Mouse (Mus musculus): ENCODE measurements around the gene Lhfp. TPM values are rescaled to one million over a fixed set of nuclear protein-coding genes. Genes with fewer than 3 reads are reported as not detected.

Lhfp gene
- polyA plus RNA-seq, 1 experiment from 2014 or later, result 48.1 TPM

DNA sequence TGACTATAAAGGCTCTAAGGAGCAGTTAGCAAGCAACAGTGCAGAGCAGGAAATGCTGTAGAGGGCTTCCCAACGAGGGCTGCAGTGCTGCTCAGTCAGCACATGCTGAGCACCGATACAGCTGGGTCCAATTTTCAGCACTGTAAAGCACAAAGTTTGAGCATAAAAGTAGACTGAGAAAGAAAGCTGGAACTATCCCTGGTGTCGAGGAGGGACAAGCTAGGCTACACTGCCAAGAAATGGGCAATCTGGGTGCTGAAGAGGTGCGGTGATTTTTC is 24.7 kb downstream of the Lhfp start:
- Histone ChIP-seq H3K27me3 (ENCODE audit: control insufficient read depth, insufficient read depth, low read length) (no peaks in the 10 kb centered on the region), H3K9ac (replicated peaks; ENCODE audit: low read length) (no peak overlapping the region), H3K9me3 (ENCODE audit: control insufficient read depth, low read length) (no peaks in the 10 kb centered on the region), H3K36me3 (ENCODE audit: control insufficient read depth, insufficient read depth, low read length) (no peaks in the 10 kb centered on the region), H3K4me2 (ENCODE audit: low read length) (no peak overlapping the region), H3K4me3 (replicated peaks; ENCODE audit: low read depth, low read length) (no peak overlapping the region), H3K4me1 (ENCODE audit: control insufficient read depth, insufficient read depth, low read length) (no peaks in the 10 kb centered on the region), H3K27ac (replicated peaks; ENCODE audit: low read depth, low read length) (no peak overlapping the region)
- no peak for ATAC-seq (ENCODE audit: low FRiP score, low TSS enrichment)
- no peak for DNase-seq
- 86% methylated on average over 4 of the region's 4 CpGs for WGBS

DNA sequence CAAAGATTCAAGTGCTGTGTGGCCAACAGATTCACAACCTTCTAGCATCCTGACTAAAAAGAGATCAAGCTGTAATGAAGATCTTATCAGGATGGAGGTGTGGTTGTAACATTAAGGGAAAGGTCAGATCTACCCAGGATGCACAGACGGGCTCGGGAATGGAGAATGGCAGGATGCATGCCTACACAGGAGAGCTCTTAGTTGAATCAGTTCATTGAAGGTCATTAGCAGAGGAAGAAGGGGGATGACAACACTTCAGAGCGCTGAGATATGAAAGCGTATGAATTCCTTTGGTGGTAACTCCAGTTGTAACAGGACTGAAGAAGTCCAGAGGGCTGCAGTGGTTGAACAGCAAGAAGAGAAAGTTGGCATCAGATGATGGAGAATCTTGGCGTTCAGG is 27.1 kb downstream of the Lhfp start:
- no peak overlapping the region for H3K9ac ChIP-seq (replicated peaks; ENCODE audit: low read length)
- H3K4me1 ChIP-seq (ENCODE audit: control insufficient read depth, insufficient read depth, low read length), result peaks cover 7% of the 10 kb centered on the region
- no peaks in the 10 kb centered on the region for H3K9me3 ChIP-seq (ENCODE audit: control insufficient read depth, low read length)
- H3K4me2 ChIP-seq (ENCODE audit: low read length), result no peak overlapping the region
- WGBS, result 91% methylated on average over 5 of the region's 5 CpGs
- H3K4me3 ChIP-seq (replicated peaks; ENCODE audit: low read depth, low read length), result no peak overlapping the region
- no peak overlapping the region for H3K27ac ChIP-seq (replicated peaks; ENCODE audit: low read depth, low read length)
- ATAC-seq (ENCODE audit: low FRiP score, low TSS enrichment) (no peak), DNase-seq (no peak)
- H3K36me3 ChIP-seq (ENCODE audit: control insufficient read depth, insufficient read depth, low read length), result no peaks in the 10 kb centered on the region
- no peaks in the 10 kb centered on the region for H3K27me3 ChIP-seq (ENCODE audit: control insufficient read depth, insufficient read depth, low read length)

DNA sequence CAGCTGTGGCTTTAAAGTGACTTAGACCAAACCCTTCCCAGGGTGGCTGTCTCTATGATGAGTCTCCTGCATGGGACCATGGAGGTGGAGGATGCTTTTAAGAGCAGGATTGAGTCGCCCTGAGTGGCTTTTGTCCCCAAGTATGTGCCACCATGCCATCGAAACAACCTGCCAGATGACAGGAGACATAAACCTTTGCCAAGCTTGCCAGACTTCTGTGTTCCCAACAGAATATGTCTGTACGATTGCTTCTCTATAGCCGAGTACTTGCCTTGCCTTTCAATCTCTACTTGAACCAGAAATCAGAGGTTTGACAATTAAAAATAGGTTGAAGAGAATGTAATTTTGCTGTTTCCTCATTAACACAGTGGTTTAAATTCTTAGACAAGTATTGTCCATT is 32.9 kb downstream of the Lhfp start:
- no peak for ATAC-seq (ENCODE audit: low FRiP score, low TSS enrichment)
- Histone ChIP-seq H3K9me3 (ENCODE audit: control insufficient read depth, low read length) (no peaks in the 10 kb centered on the region), H3K27me3 (ENCODE audit: control insufficient read depth, insufficient read depth, low read length) (no peaks in the 10 kb centered on the region), H3K4me1 (ENCODE audit: control insufficient read depth, insufficient read depth, low read length) (peaks cover 7% of the 10 kb centered on the region), H3K27ac (replicated peaks; ENCODE audit: low read depth, low read length) (no peak overlapping the region), H3K9ac (replicated peaks; ENCODE audit: low read length) (no peak overlapping the region), H3K4me3 (replicated peaks; ENCODE audit: low read depth, low read length) (no peak overlapping the region), H3K36me3 (ENCODE audit: control insufficient read depth, insufficient read depth, low read length) (no peaks in the 10 kb centered on the region), H3K4me2 (ENCODE audit: low read length) (no peak overlapping the region)
- no peak for DNase-seq
- 92% methylated on average over 4 of the region's 4 CpGs for WGBS

GRCm38 (mm10) chr3:53074761-53075160 is 33.4 kb downstream of the Lhfp start:
- Histone ChIP-seq H3K36me3 (ENCODE audit: control insufficient read depth, insufficient read depth, low read length) (no peaks in the 10 kb centered on the region), H3K9me3 (ENCODE audit: control insufficient read depth, low read length) (no peaks in the 10 kb centered on the region), H3K4me3 (replicated peaks; ENCODE audit: low read depth, low read length) (no peak overlapping the region), H3K4me2 (ENCODE audit: low read length) (no peak overlapping the region), H3K9ac (replicated peaks; ENCODE audit: low read length) (no peak overlapping the region), H3K27ac (replicated peaks; ENCODE audit: low read depth, low read length) (no peak overlapping the region), H3K27me3 (ENCODE audit: control insufficient read depth, insufficient read depth, low read length) (no peaks in the 10 kb centered on the region), H3K4me1 (ENCODE audit: control insufficient read depth, insufficient read depth, low read length) (peaks cover 7% of the 10 kb centered on the region)
- WGBS, result 83% methylated on average over 3 of the region's 3 CpGs
- ATAC-seq (ENCODE audit: low FRiP score, low TSS enrichment), result no peak
- DNase-seq, result no peak

- H3K9me3 ChIP-seq (ENCODE audit: control insufficient read depth, low read length), result no peaks in the 10 kb centered on the region
- no peak overlapping the region for H3K4me3 ChIP-seq (replicated peaks; ENCODE audit: low read depth, low read length)
- H3K4me2 ChIP-seq (ENCODE audit: low read length), result no peak overlapping the region
- no peaks in the 10 kb centered on the region for H3K36me3 ChIP-seq (ENCODE audit: control insufficient read depth, insufficient read depth, low read length)
- no peaks in the 10 kb centered on the region for H3K27me3 ChIP-seq (ENCODE audit: control insufficient read depth, insufficient read depth, low read length)
- ATAC-seq (ENCODE audit: low FRiP score, low TSS enrichment), result no peak
- H3K27ac ChIP-seq (replicated peaks; ENCODE audit: low read depth, low read length), result no peak overlapping the region
- H3K4me1 ChIP-seq (ENCODE audit: control insufficient read depth, insufficient read depth, low read length), result no peaks in the 10 kb centered on the region
- no peak for DNase-seq
- WGBS, result 90% methylated on average over 6 of the region's 6 CpGs
- H3K9ac ChIP-seq (replicated peaks; ENCODE audit: low read length), result no peak overlapping the region
Measured at GRCm38 (mm10) chr3:53080286-53080685, 39.0 kb downstream of the Lhfp start.

DNA sequence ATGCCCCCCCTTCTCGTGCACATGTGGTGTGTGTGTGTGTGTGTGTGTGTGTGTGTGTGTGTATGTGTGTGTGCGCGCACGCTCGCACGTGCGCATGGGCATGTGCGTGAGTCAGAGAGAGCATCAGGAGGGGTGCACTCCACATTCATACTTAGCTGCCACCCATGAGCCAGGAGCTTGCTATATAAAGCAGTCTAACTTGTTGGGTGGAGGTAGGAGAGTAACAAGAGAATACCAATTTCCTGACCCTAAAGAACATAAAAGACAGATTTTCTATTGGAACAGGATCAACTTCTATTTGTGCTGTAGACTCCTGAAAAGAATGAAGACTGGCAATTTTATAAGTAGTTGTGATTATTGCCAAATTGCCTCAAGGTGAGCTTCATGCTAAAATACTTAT is 39.4 kb downstream of the Lhfp start:
- Histone ChIP-seq H3K9ac (replicated peaks; ENCODE audit: low read length) (no peak overlapping the region), H3K4me1 (ENCODE audit: control insufficient read depth, insufficient read depth, low read length) (no peaks in the 10 kb centered on the region), H3K36me3 (ENCODE audit: control insufficient read depth, insufficient read depth, low read length) (no peaks in the 10 kb centered on the region), H3K4me2 (ENCODE audit: low read length) (no peak overlapping the region), H3K27me3 (ENCODE audit: control insufficient read depth, insufficient read depth, low read length) (no peaks in the 10 kb centered on the region), H3K27ac (replicated peaks; ENCODE audit: low read depth, low read length) (no peak overlapping the region), H3K4me3 (replicated peaks; ENCODE audit: low read depth, low read length) (no peak overlapping the region), H3K9me3 (ENCODE audit: control insufficient read depth, low read length) (no peaks in the 10 kb centered on the region)
- WGBS, result 99% methylated on average over 8 of the region's 8 CpGs
- DNase-seq (no peak), ATAC-seq (ENCODE audit: low FRiP score, low TSS enrichment) (no peak)

DNA sequence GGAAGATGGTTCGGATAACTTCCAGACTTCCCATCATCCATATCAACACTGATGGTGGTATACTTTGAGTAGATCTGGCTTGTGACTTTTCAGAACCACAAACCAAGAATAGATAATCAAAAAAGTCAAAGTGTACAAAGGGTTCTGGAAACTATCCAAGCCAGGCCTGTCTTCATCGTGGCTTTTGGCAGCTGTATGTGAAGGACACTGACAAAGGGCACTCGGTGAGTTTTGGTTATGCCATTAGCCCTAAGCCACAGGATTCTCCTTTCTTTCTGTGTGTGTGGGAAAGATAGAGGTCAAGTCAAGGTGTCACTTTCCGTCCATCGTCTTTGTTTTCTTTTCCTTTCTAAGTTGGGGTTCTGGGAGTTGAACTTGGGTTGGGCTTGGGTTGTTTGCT is 42.4 kb downstream of the Lhfp start:
- Histone ChIP-seq H3K36me3 (ENCODE audit: control insufficient read depth, insufficient read depth, low read length) (no peaks in the 10 kb centered on the region), H3K9ac (replicated peaks; ENCODE audit: low read length) (no peak overlapping the region), H3K4me1 (ENCODE audit: control insufficient read depth, insufficient read depth, low read length) (peaks cover 4% of the 10 kb centered on the region; the same call in 1 of the 2 replicates), H3K27ac (replicated peaks; ENCODE audit: low read depth, low read length) (no peak overlapping the region), H3K4me2 (ENCODE audit: low read length) (no peak overlapping the region), H3K4me3 (replicated peaks; ENCODE audit: low read depth, low read length) (no peak overlapping the region), H3K9me3 (ENCODE audit: control insufficient read depth, low read length) (no peaks in the 10 kb centered on the region), H3K27me3 (ENCODE audit: control insufficient read depth, insufficient read depth, low read length) (no peaks in the 10 kb centered on the region)
- DNase-seq (no peak), ATAC-seq (ENCODE audit: low FRiP score, low TSS enrichment) (no peak)
- WGBS, result 91% methylated on average over 5 of the region's 5 CpGs

DNA sequence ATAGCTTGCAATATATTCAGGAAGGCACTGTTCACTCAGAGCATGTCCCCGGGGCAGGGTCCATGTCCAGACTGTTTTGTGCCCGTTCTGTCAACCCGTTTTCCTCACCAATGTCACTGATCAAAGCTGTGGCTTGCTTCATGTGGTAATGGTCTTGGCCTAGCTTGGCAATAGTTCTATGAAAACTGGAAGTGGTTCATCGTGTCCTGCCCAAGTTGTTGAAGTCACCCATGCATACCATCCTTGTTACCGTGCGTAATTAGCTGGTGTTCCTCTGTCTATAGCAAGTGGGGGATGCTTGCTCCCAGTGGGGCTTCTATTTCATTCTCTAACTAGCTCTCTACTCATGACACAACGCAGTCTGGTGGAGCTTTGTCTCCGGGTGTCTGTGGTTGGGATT is 43.5 kb downstream of the Lhfp start:
- H3K4me3 ChIP-seq (replicated peaks; ENCODE audit: low read depth, low read length), result no peak overlapping the region
- WGBS, result 91% methylated on average over 8 of the region's 8 CpGs
- no peak overlapping the region for H3K27ac ChIP-seq (replicated peaks; ENCODE audit: low read depth, low read length)
- ATAC-seq (ENCODE audit: low FRiP score, low TSS enrichment) (no peak), DNase-seq (no peak)
- no peak overlapping the region for H3K4me2 ChIP-seq (ENCODE audit: low read length)
- no peaks in the 10 kb centered on the region for H3K27me3 ChIP-seq (ENCODE audit: control insufficient read depth, insufficient read depth, low read length)
- H3K4me1 ChIP-seq (ENCODE audit: control insufficient read depth, insufficient read depth, low read length), result peaks cover 4% of the 10 kb centered on the region; the same call in 1 of the 2 replicates
- H3K36me3 ChIP-seq (ENCODE audit: control insufficient read depth, insufficient read depth, low read length), result no peaks in the 10 kb centered on the region
- H3K9ac ChIP-seq (replicated peaks; ENCODE audit: low read length), result no peak overlapping the region
- no peaks in the 10 kb centered on the region for H3K9me3 ChIP-seq (ENCODE audit: control insufficient read depth, low read length)

GRCm38 (mm10) chr3:53086481-53087155 is 45.3 kb downstream of the Lhfp start:
- H3K9me3 ChIP-seq (ENCODE audit: control insufficient read depth, low read length), result no peaks in the 10 kb centered on the region
- peaks cover 11% of the 10 kb centered on the region; the same call in 1 of the 2 replicates for H3K4me1 ChIP-seq (ENCODE audit: control insufficient read depth, insufficient read depth, low read length)
- H3K27me3 ChIP-seq (ENCODE audit: control insufficient read depth, insufficient read depth, low read length), result no peaks in the 10 kb centered on the region
- H3K4me2 ChIP-seq (ENCODE audit: low read length), result no peak overlapping the region
- no peak for DNase-seq
- no peak overlapping the region for H3K9ac ChIP-seq (replicated peaks; ENCODE audit: low read length)
- WGBS, result 80% methylated on average over 7 of the region's 7 CpGs
- H3K36me3 ChIP-seq (ENCODE audit: control insufficient read depth, insufficient read depth, low read length), result no peaks in the 10 kb centered on the region
- no peak overlapping the region for H3K4me3 ChIP-seq (replicated peaks; ENCODE audit: low read depth, low read length)
- ATAC-seq (ENCODE audit: low FRiP score, low TSS enrichment), result no peak
- H3K27ac ChIP-seq (replicated peaks; ENCODE audit: low read depth, low read length), result no peak overlapping the region

All from midbrain, embryonic 14.5 days (tissue).